Mouse (Mus musculus): Measurements from ENCODE around the gene C1ql3.

The C1ql3 gene

DNA sequence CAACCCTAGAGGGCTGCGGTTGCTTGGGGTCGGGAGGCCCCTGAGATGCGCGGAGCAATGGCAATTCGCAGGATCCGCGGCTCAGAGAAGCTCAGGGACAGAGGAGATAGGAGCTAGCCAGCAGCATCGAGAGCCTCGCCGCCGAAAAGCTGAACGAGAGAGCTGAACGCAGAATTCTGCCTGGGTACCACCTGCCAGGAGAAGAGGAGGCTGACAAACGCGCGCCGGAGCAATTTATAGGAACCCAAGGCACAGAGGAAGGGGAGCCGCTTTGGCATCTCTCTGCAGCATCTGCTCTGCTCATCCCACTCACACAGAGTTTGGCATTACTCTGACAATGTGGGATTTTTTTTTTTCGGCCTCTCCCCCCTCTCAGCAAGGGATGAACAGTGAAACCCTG lies at the start of gene C1ql3:
Gene C1ql3, minus strand, starts transcription at position 335 of the 400 bp plus-strand sequence.
- peak; percentile 5 for DNase-seq

DNA sequence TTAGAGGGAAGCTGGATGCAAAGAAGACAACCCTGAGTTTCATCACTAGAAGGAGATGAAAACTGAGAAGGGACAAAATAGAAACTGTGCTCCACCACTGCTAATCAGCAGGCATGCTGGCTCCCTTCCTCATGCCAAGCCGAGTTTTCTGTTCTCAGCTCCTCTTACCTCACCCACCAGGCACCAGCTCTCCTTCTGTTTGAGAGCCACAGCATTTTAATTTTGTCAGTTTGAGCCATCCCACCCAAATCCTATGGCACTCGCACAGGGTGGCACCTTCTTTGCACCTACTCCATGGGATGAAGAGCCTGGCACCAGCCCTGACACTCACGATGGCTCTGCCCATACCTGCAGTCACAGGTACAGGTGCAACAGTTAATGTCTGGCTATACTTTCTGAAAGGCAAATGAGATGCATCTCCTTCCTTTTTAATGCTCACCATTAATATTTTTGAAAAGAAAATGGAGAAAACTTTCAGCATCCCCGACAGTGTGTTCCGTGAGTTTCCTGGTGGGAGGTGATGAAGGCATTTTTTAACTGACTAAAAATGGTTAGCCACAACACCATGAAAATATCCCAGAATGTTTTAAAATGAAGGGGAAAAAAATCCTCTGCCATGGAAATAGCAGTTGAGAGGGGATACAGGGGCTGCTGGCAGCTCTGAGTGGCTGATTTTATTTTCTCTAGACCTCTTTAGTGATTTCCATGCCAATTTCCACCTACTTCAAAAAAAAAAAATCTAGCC lies 49.0 kb upstream of the C1ql3 start:
- no peak for DNase-seq

DNA sequence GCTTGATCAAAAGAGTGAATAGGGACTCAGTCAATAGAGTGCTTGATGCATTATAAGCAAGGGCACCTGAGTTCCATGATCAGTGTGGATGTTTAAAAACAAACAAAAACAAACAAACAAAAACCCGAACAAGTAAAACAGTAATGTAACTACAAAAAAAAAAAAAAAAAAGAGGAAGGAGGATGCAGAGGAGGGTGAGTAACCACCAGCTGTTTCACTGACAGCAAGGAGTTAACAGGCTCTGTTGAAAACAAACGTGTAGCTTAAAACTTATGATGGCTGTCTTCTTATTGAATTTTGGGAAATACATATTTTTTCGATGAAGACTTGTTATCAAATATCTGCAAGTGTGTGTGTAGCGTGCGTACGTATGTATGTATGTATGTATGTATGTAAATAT lies 37.0 kb upstream of the C1ql3 start:
- DNase-seq: no peak

DNA sequence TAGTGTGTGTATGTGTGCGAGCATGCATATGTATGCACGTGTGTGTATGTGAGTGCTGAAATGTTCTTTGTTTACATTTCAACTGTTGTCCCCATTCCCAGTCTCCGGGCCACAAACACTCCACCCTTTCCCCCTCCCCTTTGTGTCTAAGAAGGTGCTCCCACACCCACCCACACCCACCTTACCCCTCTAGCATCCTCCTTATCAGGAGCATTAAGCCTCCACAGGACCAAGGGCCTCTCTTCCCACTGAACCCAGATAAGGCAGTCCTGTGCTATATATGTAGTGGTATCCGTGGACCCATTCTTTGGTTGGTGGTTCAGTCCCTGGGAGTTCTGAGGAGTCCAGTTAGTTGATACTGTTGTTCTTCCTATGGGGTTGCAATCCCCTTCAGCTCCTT lies 32.9 kb upstream of the C1ql3 start:
- DNase-seq: peak; percentile 71

DNA sequence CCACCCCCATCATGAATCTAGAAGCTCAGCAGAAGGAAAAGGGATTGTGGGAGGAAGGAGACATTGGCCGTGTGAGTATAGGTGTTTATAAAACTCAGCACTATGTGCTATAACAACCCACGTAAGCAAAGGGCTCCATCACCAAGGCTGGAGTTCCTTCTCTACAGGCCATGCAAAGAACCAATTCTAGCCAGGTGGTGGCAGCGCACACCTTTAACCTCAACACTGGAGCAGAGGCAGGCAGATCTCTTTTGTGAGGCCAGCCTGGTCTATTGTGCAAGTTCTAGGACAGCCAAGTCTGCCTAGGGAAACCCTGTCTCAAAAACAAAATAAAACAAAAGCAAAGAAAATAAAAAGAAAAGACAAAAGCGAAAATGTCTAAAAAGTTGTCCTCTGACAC lies 28.2 kb upstream of the C1ql3 start:
- peak; percentile 12 for DNase-seq

DNA sequence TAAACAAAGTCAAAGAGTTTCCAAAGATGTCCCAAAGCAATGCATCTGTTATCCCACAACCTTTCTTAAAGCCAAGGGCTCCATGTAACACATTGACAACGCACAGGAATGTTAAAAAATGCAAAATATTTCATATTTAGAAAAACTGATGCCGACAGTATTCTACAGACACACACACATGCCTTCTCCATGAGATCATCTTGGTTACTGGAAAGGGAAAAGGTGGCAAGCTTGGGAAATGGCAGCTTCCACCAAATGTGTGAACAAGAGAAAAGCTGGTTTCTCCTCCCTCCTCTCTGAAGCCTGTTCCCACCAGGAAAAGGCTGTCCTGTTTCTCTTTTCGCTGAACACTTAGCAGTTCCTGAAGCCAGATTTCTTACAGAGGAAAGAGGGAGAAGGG lies 27.2 kb upstream of the C1ql3 start:
- no peak for DNase-seq

DNA sequence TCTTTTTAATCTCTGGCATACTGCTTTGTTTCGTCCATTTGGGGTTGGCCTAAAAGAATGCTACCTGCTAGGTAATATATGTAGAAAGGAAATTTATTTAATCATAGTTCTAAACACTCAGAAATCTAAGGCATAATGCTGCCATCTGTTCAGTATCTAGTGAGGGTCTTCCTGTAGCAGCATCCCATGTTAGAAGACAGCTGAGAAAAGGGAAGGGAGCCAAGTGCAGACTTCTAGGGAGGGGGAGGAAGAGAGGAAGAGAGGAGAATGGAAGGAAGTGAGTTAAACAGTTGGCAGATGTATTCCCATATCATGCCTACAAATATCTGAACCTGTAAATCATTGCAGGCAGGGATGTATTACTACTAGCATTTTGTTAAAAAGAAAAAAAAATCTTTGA lies 7.3 kb upstream of the C1ql3 start:
- no peak for DNase-seq

DNA sequence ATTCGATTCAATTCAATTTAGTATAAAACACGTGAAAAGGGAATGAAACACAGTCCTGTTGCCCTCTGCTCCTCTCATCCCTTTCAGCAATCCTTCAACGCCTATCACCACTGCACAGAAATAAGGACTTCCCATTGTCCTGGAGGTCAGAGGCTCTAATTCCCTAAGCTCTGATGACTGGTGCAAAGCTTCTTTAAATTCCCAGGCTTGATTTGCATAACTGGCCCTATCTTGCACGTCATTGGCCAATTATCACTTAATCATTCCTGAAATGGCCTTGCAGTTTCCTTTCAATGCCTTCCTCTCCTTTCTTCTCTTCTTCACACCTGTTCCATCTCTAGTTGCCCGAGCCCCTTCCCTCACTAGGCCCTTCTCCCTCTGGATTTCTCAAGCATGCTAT lies 6.8 kb upstream of the C1ql3 start:
- no peak for DNase-seq

DNA sequence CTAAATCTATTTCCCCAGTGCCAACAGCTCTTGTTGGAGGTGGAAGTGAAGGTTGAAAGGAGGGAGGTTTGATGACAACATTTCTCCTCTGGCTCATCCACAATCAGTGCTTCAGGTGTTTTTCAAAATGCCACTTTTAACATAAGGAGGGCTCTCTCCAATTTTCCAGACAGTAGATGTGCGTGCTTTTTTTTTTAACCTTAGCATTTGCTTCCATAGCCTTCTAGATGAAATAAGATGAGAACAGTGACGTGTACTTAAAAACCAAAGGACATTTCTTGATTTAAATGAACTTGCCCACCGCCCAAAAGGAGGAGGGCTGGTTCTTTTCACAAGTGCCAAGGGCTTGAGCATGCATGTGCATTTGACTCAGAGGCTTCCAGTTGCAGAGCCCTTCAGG lies 367 bp upstream of the C1ql3 start:
- no peak for DNase-seq

DNA sequence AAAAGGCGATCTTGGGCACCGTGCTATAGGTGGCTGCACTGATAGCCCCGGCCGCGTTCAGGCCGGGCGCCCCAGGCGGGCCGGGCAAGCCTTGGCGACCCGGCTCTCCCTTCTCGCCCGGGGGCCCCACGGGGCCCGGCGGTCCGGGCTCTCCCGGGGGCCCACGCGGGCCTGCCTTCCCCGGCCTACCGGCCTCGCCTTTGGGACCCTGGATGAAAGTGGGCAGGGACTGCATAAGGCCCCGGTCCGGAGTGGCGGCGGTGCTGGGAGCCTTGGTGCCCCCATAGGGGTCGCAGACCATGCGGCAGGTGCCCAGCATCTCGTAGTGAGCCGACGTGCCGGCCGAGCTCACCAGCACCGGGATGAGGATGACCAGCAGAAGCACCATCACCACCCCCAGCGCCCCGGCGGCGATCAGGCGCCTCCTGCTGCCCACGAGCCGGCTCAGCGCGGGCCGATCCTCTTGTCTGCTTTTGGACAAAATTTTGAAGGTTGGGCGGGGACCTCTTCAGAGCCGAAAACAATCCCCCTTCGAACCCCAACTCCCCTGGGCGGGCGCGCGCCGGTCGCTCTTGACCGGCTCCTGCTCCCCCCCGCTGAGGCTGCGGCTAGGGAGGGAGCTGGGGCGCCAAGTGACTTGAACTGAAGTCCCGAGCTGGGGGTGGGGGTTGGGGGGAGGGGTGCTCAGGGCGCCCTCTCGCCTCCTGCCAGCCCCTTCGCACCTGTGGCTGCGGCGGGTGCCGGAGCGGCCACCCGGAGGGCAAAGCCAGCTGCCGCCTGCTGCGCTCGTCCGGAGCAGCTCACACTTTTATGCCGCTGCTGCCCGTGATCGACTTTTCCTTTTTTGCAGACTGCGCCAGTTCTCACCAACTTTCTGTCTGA lies 905 bp downstream of the C1ql3 start:
- DNase-seq: peak; percentile 24

DNA sequence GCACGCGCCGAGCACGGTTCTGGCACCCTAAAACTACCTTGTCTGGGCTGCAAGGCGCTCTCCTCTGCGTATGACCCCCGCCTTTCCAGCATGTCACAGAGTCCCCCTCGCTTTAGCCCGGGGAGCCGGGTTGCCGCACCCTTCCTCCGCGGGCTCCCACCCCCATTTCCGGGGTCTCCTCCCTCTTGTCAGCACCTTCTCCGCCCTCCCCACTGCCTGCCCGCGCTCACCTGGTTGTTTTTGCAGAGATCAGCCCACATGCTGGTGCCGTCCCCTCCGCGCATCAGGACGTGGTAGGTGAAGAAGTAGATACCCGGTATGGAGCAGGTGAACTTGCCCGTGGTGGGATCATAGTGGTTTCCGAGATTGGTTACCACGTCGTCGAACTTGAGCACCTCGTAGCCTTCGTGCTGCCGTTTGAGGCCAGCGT lies 1.6 kb downstream of the C1ql3 start:
- no peak for DNase-seq

DNA sequence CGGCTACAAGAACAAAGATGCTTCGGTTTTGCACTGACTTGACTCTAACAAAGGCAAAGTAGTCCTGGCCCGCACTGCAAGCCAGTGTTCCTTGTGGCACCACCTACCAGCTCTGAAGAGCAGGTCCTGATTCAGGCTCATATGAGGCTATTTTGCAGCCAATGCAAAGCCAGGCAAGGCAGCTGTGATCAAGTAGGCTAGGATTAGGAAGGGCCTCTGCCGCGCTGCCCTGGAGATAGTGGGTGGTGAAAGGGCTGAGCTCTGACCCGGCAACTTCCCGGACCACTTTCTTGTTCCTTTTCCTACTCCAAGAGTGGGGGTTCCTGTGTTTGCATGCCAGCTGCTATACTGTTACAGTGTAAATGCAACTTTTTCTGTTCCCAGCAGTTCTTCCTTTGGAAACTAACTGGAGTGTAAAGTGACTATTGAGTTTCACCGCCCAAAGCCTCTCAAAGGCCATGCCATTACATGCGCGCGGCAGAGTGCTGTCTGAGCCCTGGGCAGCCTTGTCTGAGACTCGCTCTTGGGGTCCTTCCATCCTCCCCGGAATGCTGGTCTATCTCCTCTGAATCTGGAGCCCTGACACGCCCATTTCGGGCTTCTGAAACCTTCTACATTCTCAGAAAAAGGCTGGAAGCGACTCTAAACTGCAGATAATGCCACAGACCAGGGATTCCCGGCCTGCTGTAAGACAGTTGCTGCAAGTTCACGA lies 2.2 kb downstream of the C1ql3 start:
- DNase-seq: no peak

DNA sequence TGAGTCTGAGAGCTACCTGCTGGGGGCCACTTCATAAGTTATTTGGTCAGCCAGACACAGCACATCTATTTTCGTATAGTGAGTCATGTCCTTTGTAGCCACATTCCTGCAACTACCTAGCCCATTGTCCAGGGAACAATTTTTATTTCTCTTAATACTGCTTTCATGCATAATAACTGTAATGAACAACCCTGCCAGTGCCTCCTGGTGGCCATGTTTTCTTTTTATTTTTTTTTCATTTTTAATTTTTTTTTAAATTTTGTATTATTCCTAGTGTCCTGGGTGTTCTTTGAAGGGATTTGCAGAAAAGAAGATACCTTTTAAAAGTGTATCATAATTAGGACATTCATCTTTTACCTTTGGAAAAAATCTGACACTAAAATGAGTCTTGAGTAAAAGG lies 3.2 kb downstream of the C1ql3 start:
- no peak for DNase-seq

DNA sequence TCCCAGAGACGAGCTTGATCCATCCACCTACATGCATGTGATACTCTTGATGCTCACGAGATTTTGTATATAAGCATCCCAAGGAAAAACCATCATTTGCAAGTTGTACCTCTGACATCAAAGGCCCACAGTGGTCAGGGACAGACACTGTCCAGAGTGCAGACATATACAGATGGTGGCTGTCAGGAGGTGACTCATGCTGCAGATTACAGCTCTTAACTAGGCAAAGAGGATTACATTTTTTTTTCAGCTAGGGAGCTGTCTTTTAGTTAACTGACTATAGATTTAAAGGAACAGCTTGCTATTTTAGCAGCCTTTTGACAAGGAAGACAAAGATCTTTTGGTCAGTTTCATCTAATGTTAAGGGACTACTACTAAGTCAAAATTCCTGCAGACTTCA lies 11.6 kb downstream of the C1ql3 start:
- DNase-seq: no peak

DNA sequence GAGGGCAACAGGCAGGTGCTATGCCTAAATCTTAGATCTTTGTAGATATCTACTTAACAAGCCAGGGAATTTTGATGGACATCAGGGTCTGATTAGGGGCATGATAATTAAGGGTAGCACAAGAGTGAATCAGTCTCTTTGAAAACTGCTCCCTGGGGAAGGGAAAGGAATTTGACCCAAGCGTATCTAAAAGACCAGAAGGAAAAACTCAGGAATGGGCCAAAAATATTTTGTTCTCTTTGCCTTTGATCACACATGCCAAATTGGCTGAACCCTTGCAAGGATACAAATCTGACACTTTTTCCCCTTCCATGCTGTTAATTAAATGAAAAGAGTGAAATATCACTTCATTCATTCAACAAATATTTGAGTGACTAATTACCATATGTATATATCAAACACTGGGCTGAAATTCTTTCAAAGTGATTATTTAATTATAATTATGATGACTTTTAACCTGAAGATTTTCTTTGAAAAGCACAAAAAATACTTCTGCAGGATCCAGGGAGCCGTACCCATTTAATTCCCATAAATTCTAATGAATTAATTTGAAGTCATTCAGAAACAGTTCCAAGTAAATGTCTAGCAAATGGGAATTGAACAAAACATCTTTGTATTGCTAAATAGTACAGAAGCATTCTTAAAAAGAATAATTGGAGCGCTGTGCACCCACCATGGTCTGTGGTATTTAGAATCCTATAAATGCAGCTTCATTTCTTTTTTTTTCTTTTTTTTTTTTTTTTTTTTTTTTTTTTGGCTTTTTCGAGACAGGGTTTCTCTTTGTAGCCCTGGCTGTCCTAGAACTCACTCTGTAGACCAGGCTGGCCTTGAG lies 26.5 kb downstream of the C1ql3 start:
- no peak for DNase-seq

DNA sequence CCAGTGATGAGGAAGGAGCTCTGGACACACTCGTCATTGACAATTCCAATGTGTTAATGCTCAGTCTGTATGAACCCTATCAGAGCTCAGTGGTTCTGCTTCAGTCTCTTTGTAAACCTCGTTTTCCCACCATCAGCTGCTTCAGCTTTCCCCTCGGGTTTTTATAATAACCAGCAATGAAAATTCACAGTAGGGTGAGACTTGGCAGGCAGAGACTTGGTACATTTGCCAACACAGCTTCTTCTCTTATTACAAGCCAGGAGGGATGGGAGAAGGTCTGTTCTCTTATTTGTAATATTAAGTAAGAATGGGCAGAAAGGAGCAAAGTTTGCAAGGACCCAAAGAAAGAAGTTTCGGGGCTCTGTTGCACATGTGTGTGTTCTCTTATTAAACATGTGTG lies 32.8 kb downstream of the C1ql3 start:
- no peak for DNase-seq

DNA sequence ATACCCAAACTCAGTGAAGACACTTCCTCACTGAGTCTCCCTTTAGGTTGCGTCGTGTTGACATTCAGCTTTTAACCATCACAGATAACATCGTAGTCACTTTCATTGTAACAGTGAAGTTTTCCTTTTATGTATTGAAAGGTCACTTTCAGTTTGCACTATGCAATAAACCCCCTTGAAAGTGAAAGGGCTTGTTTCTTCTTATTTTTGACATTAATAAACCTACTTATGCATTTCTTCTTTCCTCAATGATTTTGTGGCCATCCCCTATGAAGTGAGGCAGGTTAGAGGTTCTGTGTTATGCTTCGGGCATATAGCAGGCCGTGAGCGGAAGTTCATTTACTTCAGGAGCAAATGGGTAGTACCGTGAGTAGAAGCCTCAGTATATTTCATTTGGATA lies 34.2 kb downstream of the C1ql3 start:
- DNase-seq: no peak

DNA sequence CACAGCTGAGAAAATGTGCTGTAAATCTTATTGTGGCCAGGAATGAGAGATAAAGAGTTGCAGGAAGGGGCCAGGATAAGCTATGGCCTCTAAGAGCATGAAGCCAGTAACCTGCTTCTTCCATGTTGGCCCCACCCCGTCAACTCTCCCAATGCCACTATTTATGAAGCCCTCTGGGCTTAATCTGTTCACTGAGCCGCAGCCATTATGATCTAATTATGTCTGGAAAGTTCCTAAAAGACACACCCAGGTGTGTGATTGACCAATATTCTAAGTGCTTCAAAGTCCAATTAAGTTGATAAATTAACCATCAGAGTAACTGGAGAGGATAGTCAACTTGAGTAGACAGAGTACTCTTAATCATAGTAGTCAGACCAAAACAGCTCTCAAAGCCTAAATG lies 37.9 kb downstream of the C1ql3 start:
- no peak for DNase-seq

DNA sequence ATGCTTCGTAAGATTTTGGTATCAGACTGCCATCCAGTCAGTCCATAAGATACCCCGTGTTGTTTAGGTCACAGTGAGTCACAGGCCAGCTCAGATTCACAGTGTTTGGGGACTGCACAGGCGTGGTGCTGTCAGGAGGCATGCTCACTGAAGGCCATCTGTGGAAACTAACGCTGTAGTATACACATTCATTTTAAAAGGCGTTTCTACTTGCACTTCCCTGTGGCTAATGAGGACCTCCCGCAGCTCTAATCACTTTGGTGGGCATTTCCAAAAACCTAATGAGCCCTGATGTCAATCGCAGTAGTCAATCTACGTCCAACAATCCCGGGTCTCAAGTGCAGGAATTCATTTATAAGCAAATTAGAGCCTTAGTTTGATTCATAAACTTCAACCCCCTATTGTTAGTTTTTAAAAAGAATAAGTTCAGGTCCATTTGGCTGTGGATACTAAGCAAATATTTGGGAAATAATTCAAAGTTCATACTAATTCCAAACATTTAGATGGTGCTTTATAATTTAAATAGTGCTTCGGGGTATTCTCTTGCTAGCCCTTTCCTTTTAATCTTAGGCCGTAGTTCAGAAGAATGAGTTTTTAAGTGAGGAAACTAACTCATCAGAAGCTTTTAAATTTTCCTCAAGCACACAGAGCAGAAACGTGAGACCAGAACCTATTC lies 41.4 kb downstream of the C1ql3 start:
- no peak for DNase-seq

DNA sequence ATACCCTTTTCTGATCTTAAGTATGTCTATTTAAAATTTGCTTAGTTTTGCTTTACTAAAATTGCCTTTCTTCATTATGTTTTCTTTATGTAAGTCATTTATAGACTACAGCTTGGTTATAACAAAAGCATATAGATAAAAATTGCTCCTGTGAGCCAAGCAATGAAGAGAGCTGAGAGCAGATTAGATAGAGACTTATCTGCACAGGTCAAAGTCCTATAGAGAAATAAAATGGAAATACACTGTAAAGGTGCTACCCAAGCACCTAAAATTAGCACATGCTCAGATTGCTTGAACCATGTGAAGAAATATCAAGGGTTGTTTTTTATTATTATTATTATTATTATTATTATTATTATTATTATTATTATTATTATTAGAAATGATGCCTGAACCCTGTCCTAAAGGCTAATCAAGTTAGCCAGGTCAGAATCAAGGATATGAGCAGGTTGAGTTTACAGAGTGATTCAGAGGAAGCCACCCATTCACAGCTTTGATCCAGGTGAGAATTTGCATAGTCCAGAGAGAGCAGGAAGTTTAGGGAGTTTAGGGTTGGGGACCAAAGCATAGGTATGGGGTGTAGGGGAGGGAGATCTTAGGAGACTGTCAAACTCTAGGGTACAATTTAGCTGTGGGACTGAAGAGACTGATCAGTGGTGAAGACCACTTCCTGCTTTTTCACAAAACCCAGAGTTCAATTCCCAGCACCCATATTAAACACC lies 54.7 kb downstream of the C1ql3 start:
- DNase-seq: no peak
